Comparison of ENCODE assay signal across 9 mouse cellular contexts in genomic region chr16:44717141-44717634, GRCm38 (mm10). TPM values are rescaled to one million over a fixed set of nuclear protein-coding genes. Genes with fewer than 3 reads are reported as not detected.
DNase-seq lines count a peak whose midpoint lies in the region; ATAC-seq and TF ChIP-seq lines count a peak whose summit lies in the region.
"Had no signal": no experiment of that assay in that cellular context is flagged by ENCODE, and none has a peak within 500 bp of the region (broad histone marks: within the 10 kb centered on the region; RNA-seq: fewer than 3 reads in every experiment).

No protein-coding gene starts in this region.

- no peaks in the 10 kb centered on the region for H3K9me3 ChIP-seq in embryonic facial prominence, embryonic 12.5 days
- no peaks in the 10 kb centered on the region for H3K9me3 ChIP-seq in forebrain, postnatal 0 days (ENCODE audit: low read length)
- no peaks in the 10 kb centered on the region for H3K9me3 ChIP-seq in intestine, postnatal 0 days (ENCODE audit: control insufficient read depth)
- H3K9me3 ChIP-seq: liver, embryonic 15.5 days had no signal

- no peak overlapping the region for H3K9ac ChIP-seq in embryonic facial prominence, embryonic 12.5 days
- H3K9ac ChIP-seq in forebrain, postnatal 0 days = no peak overlapping the region
- no peak overlapping the region for H3K9ac ChIP-seq in intestine, postnatal 0 days (ENCODE audit: low read depth, low read length)
- H3K9ac ChIP-seq: liver, embryonic 15.5 days had no signal

- H3K4me2 ChIP-seq in embryonic facial prominence, embryonic 12.5 days (replicated peaks) = no peak overlapping the region
- H3K4me2 ChIP-seq in forebrain, postnatal 0 days (ENCODE audit: low read depth) = no peak overlapping the region
- H3K4me2 ChIP-seq in intestine, postnatal 0 days (replicated peaks; ENCODE audit: low read depth) = peak overlapping the region; percentile 25; the same call in 1 of the 2 replicates
- H3K4me2 ChIP-seq: liver, embryonic 15.5 days had no signal

- 0 out of 2 replicates have a peak, but pooled peaks cover 8% of the 10 kb centered on the region for H3K4me1 ChIP-seq in embryonic facial prominence, embryonic 12.5 days
- H3K4me1 ChIP-seq in forebrain, postnatal 0 days (ENCODE audit: insufficient read depth) = no peaks in the 10 kb centered on the region
- no peaks in the 10 kb centered on the region for H3K4me1 ChIP-seq in intestine, postnatal 0 days (replicated peaks; ENCODE audit: control insufficient read depth, insufficient read depth, low read length)
- H3K4me1 ChIP-seq: liver, embryonic 15.5 days had no signal

- H3K4me3 ChIP-seq in gastrocnemius, adult 2 months = no peak overlapping the region; the same call in 1 of the 2 replicates
- H3K4me3 ChIP-seq in embryonic facial prominence, embryonic 12.5 days = no peak overlapping the region
- no peak overlapping the region for H3K4me3 ChIP-seq in forebrain, postnatal 0 days (ENCODE audit: low read depth, low read length)
- H3K4me3 ChIP-seq in intestine, postnatal 0 days (ENCODE audit: low read depth, low read length) = no peak overlapping the region
- H3K4me3 ChIP-seq: liver, embryonic 15.5 days had no signal

- H3K27me3 ChIP-seq in embryonic facial prominence, embryonic 12.5 days = no peaks in the 10 kb centered on the region
- no peaks in the 10 kb centered on the region for H3K27me3 ChIP-seq in forebrain, postnatal 0 days (ENCODE audit: insufficient read depth, low read length)
- H3K27me3 ChIP-seq in intestine, postnatal 0 days (replicated peaks; ENCODE audit: control insufficient read depth, insufficient read depth, low read length) = no peaks in the 10 kb centered on the region
- H3K27me3 ChIP-seq: liver, embryonic 15.5 days had no signal

- intact Hi-C loops in gastrocnemius, adult 2 months (cut with DNase I) = loop anchor here (10.0 kb wide), 1 partner anchor 232 kb away; no protein-coding TSS in a partner anchor
- intact Hi-C loops in gastrocnemius, postnatal 36 days (cut with DNase I) = no loop called here

- 0 out of 2 replicates have a peak, but pooled peaks have one; percentile 35 for ATAC-seq in embryonic facial prominence, embryonic 12.5 days (ENCODE audit: insufficient number of reproducible peaks, insufficient read depth, low FRiP score, low TSS enrichment)
- peak; percentile 23; the same call in 1 of the 2 replicates for ATAC-seq in forebrain, postnatal 0 days
- ATAC-seq in intestine, postnatal 0 days = no peak

- H3K36me3 ChIP-seq in embryonic facial prominence, embryonic 12.5 days = peaks cover 13% of the 10 kb centered on the region
- peaks cover 8% of the 10 kb centered on the region; the same call in 1 of the 2 replicates for H3K36me3 ChIP-seq in forebrain, postnatal 0 days (ENCODE audit: insufficient read depth)
- peaks cover 3% of the 10 kb centered on the region; the same call in 1 of the 2 replicates for H3K36me3 ChIP-seq in intestine, postnatal 0 days (ENCODE audit: control insufficient read depth, insufficient read depth)

- no peak for TF ChIP-seq CTCF in gastrocnemius, adult 2 months (IDR thresholded peaks at IDR 0.05)
- no peak for TF ChIP-seq CTCF in forebrain, postnatal 0 days (IDR thresholded peaks at IDR 0.05; ENCODE audit: low read depth)
- TF ChIP-seq CTCF in intestine, postnatal 0 days (IDR thresholded peaks at IDR 0.05; ENCODE audit: low read depth) = no peak

- DNase-seq in gastrocnemius, adult 2 months = no peak
- DNase-seq in gastrocnemius, postnatal 36 days = no peak
- DNase-seq in forebrain, postnatal 0 days = no peak
- DNase-seq in layer of hippocampus, postnatal 36 days = no peak
- no peak for DNase-seq in heart, postnatal 4 days
- no peak for DNase-seq in lung, postnatal 4 days

- 60% methylated on average over 2 of the region's 2 CpGs for WGBS in embryonic facial prominence, embryonic 12.5 days
- WGBS in forebrain, postnatal 0 days = 60% methylated on average over 2 of the region's 2 CpGs
- 75% methylated on average over 2 of the region's 2 CpGs for WGBS in intestine, postnatal 0 days

- 0 out of 2 replicates have a peak overlapping the region, but pooled peaks have one; percentile 64 for H3K27ac ChIP-seq in gastrocnemius, adult 2 months
- peak overlapping the region; percentile 55; the same call in 1 of the 2 replicates for H3K27ac ChIP-seq in embryonic facial prominence, embryonic 12.5 days
- H3K27ac ChIP-seq in forebrain, postnatal 0 days (ENCODE audit: low read depth, low read length) = no peak overlapping the region
- no peak overlapping the region for H3K27ac ChIP-seq in intestine, postnatal 0 days (ENCODE audit: low read depth, low read length)
- H3K27ac ChIP-seq: liver, embryonic 15.5 days had no signal

RNA-seq across cellular contexts. Expression of gene Nepro, which starts 6.9 kb away (rescaled TPM):
- 1 to 10 TPM; 3.2 to 3.4 TPM for total RNA-seq in gastrocnemius, adult 2 months (2021)
- total RNA-seq in gastrocnemius, postnatal 36 days (2021) = 1 to 10 TPM; 3.5 to 3.6 TPM
- 12.6 and 12.9 TPM in 2 replicates for polyA plus RNA-seq in embryonic facial prominence, embryonic 12.5 days (2016; fragmentation: Nextera tagmentation; extraction: Ambion mirVana)
- total RNA-seq in forebrain, postnatal 0 days (2014; rRNA removed) = 4.0 and 5.4 TPM in 2 replicates
- 1.7 and 2.2 TPM in 2 replicates for polyA plus RNA-seq in forebrain, postnatal 0 days (2015; fragmentation: Nextera tagmentation; extraction: Ambion mirVana)
- 2.2 and 2.3 TPM in 2 replicates for polyA plus RNA-seq in intestine, postnatal 0 days (2015; fragmentation: Nextera tagmentation; extraction: Ambion mirVana)
- 1 to 10 TPM; 5.4 to 6.0 TPM for total RNA-seq in layer of hippocampus, postnatal 36 days (2021)
- 1 to 10 TPM; 6.9 to 7.0 TPM for total RNA-seq in heart, postnatal 4 days (2021)

RNA-seq across cellular contexts. Expression of gene Gtpbp8, which starts 29.0 kb away (rescaled TPM):
- total RNA-seq in gastrocnemius, adult 2 months (2021) = 10 to 100 TPM in 1 of 2 experiments, 1 to 10 TPM in 1; 8.3 to 10.5 TPM
- total RNA-seq in gastrocnemius, postnatal 36 days (2021) = 10 to 100 TPM in 1 of 2 experiments, 1 to 10 TPM in 1; 8.0 to 11.1 TPM
- polyA plus RNA-seq in embryonic facial prominence, embryonic 12.5 days (2016; fragmentation: Nextera tagmentation; extraction: Ambion mirVana) = 28.0 and 33.5 TPM in 2 replicates
- total RNA-seq in forebrain, postnatal 0 days (2014; rRNA removed) = 28.6 and 45.3 TPM in 2 replicates
- 26.9 and 32.0 TPM in 2 replicates for polyA plus RNA-seq in forebrain, postnatal 0 days (2015; fragmentation: Nextera tagmentation; extraction: Ambion mirVana)
- polyA plus RNA-seq in intestine, postnatal 0 days (2015; fragmentation: Nextera tagmentation; extraction: Ambion mirVana) = 21.5 and 24.5 TPM in 2 replicates
- total RNA-seq in layer of hippocampus, postnatal 36 days (2021) = 10 to 100 TPM; 24.7 to 25.1 TPM
- total RNA-seq in heart, postnatal 4 days (2021) = 10 to 100 TPM; 12.4 to 16.9 TPM

RNA-seq across cellular contexts. Expression of gene Cd200r1, which starts 48.3 kb away (rescaled TPM):
- total RNA-seq in gastrocnemius, adult 2 months (2021) = under 1 TPM in 1 of 2 experiments, not detected in 1; 0.11 TPM
- under 1 TPM; 0.17 to 0.23 TPM for total RNA-seq in gastrocnemius, postnatal 36 days (2021)
- 0.34 and 0.82 TPM in 2 replicates for polyA plus RNA-seq in embryonic facial prominence, embryonic 12.5 days (2016; fragmentation: Nextera tagmentation; extraction: Ambion mirVana)
- total RNA-seq in forebrain, postnatal 0 days (2014; rRNA removed) = 0.69 and 1.5 TPM in 2 replicates
- polyA plus RNA-seq in forebrain, postnatal 0 days (2015; fragmentation: Nextera tagmentation; extraction: Ambion mirVana) = 0.34 and 0.36 TPM in 2 replicates
- polyA plus RNA-seq in intestine, postnatal 0 days (2015; fragmentation: Nextera tagmentation; extraction: Ambion mirVana) = 0.56 and 0.69 TPM in 2 replicates
- total RNA-seq in layer of hippocampus, postnatal 36 days (2021) = under 1 TPM in 1 of 2 experiments, not detected in 1; 0.40 TPM
- under 1 TPM; 0.36 to 0.50 TPM for total RNA-seq in heart, postnatal 4 days (2021)

Comparison
In these comparisons a context has a peak if more than half of its experiments do, and no peak if none do; other contexts are left out.
1. H3K27ac ChIP-seq: peak in gastrocnemius, adult 2 months (single experiment) and embryonic facial prominence, embryonic 12.5 days (single experiment); none in forebrain, postnatal 0 days (single experiment) and intestine, postnatal 0 days (single experiment).